Mouse (Mus musculus): ENCODE measurements around the gene Gli2. TPM values are rescaled to one million over a fixed set of nuclear protein-coding genes. Genes with fewer than 3 reads are reported as not detected.

Gli2 gene
- polyA plus RNA-seq, 1 experiment from 2014 or later, result 3.4 TPM

DNA sequence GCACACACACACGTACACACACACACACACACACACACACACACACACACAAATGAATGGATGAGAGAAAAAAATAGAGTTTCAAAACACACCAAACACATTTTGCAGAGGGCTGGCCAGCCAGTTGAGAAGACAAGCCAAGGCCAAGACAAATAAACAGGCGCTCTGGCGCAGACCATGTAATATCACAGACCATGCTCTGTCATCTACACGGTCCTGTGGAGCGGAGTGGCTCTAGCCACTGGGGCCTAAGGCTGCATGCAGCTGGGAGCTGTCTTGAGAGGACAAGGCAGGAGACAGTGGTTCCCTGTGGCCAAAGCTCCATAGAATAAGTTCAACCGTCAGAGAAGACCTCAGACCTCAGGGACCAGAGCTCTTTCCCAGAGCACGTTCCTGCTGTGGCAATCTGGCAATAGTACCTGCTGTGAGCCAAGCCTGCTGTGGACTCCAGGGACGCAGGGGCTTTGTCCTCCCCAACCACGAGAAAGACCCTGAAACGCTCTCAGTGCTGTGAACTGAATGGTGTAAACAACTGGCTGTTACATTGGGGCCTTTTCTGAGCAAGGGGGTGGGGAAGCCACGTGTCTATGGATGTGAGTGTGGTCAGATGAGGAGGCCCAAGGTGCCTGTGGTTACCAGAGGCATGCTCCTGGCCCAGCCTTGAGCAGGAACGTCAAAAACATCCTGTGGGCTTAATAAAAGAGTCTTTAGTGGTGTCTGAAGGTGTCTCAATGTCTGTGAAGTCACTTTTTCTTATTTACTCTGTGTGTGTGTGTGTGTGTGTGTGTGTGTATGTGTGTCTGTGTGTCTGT, 125.7 kb downstream of the Gli2 start:
- Histone ChIP-seq H3K27me3 (replicated peaks; ENCODE audit: control insufficient read depth, insufficient read depth, low read length) (no peaks in the 10 kb centered on the region), H3K36me3 (ENCODE audit: control insufficient read depth, insufficient read depth, low read length) (no peaks in the 10 kb centered on the region), H3K4me2 (no peak overlapping the region), H3K4me3 (ENCODE audit: low read depth, low read length) (no peak overlapping the region), H3K4me1 (replicated peaks; ENCODE audit: control insufficient read depth, insufficient read depth, low read length) (no peaks in the 10 kb centered on the region), H3K27ac (ENCODE audit: low read depth, low read length) (no peak overlapping the region), H3K9ac (ENCODE audit: low read depth, low read length) (no peak overlapping the region), H3K9me3 (ENCODE audit: control insufficient read depth, low read length) (no peaks in the 10 kb centered on the region)
- WGBS, result 65% methylated on average over 12 of the region's 12 CpGs
- DNase-seq (ENCODE audit: low spot score), result no peak
- ATAC-seq (replicated peaks; ENCODE audit: low FRiP score), result no peak

DNA sequence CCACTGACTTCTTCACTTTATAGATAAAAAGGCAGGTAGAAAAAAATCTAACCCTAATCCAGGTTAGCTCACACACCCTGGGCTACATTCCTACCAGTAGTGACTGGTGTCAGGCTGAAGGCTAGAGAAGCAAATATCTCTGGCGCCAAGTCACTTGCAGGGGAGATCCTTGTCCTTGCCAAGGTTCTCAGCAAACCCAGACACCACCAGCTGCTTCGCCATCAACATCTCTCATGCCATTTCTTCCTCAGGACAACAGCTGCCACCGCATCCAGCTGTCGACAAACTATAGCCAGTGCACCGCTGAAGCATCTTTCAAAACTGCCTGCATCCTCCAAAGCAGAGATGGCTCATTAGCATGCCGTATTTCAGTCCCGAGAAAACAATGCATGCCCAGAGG, 126.9 kb downstream of the Gli2 start:
- Histone ChIP-seq H3K4me3 (ENCODE audit: low read depth, low read length) (no peak overlapping the region), H3K4me1 (replicated peaks; ENCODE audit: control insufficient read depth, insufficient read depth, low read length) (no peaks in the 10 kb centered on the region), H3K4me2 (no peak overlapping the region), H3K27ac (ENCODE audit: low read depth, low read length) (no peak overlapping the region), H3K9me3 (ENCODE audit: control insufficient read depth, low read length) (no peaks in the 10 kb centered on the region), H3K27me3 (replicated peaks; ENCODE audit: control insufficient read depth, insufficient read depth, low read length) (no peaks in the 10 kb centered on the region), H3K36me3 (ENCODE audit: control insufficient read depth, insufficient read depth, low read length) (no peaks in the 10 kb centered on the region), H3K9ac (ENCODE audit: low read depth, low read length) (no peak overlapping the region)
- no peak for ATAC-seq (replicated peaks; ENCODE audit: low FRiP score)
- DNase-seq (ENCODE audit: low spot score), result no peak
- WGBS, result 85% methylated on average over 7 of the region's 7 CpGs

DNA sequence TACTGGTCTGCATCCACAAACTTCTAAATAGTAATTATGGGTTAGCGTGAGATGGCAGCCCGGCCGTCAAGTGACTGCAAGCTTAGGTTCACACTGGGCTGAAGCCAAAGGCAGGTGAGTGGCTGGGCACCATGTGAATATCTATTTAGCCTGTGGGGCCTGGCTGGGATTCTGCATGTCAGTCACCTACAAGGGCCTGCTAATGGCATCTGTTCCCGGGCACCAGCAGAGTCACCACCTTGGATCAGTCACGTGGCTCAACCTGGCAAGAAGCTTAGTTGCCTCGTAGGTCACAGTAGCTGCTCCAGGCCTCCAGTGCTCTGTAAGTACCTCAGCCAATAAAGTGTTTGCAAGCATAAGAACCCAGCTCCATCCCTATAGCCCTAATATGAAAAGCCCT, 131.2 kb downstream of the Gli2 start:
- ATAC-seq (replicated peaks; ENCODE audit: low FRiP score) (no peak), DNase-seq (ENCODE audit: low spot score) (no peak)
- Histone ChIP-seq H3K9ac (ENCODE audit: low read depth, low read length) (no peak overlapping the region), H3K27ac (ENCODE audit: low read depth, low read length) (no peak overlapping the region), H3K9me3 (ENCODE audit: control insufficient read depth, low read length) (no peaks in the 10 kb centered on the region), H3K4me3 (ENCODE audit: low read depth, low read length) (no peak overlapping the region), H3K4me1 (replicated peaks; ENCODE audit: control insufficient read depth, insufficient read depth, low read length) (no peaks in the 10 kb centered on the region), H3K36me3 (ENCODE audit: control insufficient read depth, insufficient read depth, low read length) (no peaks in the 10 kb centered on the region), H3K27me3 (replicated peaks; ENCODE audit: control insufficient read depth, insufficient read depth, low read length) (no peaks in the 10 kb centered on the region), H3K4me2 (no peak overlapping the region)
- 86% methylated on average over 6 of the region's 6 CpGs for WGBS

DNA sequence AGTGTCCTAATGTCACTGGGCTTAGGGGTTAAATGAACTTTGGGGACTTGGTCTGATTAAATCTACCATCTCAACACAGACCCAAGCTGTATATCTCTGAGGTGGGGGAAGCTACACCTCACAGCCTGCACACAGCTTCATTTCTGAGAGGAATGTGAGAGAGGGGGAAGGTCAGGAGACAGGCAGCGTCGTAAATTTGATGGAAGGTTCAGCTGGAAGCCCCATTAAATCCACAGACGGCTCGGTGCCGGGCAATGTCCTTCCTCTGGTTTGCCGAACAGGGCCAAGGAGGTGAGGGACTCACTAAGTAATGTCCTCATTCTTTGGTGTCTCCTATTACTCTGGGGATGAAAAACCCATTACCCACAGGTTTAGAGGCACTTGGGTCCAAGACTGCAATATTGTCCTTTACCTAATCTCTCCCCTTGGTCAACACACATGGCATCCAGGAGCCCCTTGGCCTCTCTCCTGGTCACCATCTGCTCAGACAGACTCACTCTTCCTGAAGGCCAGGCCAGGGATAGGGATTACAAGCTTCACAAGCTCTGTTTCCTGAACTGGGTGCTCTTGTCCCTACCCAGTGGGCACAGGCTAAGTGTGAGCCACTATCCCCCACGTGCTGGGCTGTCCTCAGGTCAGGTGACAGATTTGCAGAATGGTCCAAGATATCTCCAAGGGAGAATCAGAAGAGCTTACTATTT, 135.7 kb downstream of the Gli2 start:
- 69% methylated on average over 7 of the region's 7 CpGs for WGBS
- ATAC-seq (replicated peaks; ENCODE audit: low FRiP score) (no peak), DNase-seq (ENCODE audit: low spot score) (no peak)
- no peak overlapping the region for H3K27ac ChIP-seq (ENCODE audit: low read depth, low read length)
- no peaks in the 10 kb centered on the region for H3K9me3 ChIP-seq (ENCODE audit: control insufficient read depth, low read length)
- no peaks in the 10 kb centered on the region for H3K36me3 ChIP-seq (ENCODE audit: control insufficient read depth, insufficient read depth, low read length)
- H3K9ac ChIP-seq (ENCODE audit: low read depth, low read length), result no peak overlapping the region
- H3K4me2 ChIP-seq, result no peak overlapping the region
- H3K4me3 ChIP-seq (ENCODE audit: low read depth, low read length), result no peak overlapping the region
- no peaks in the 10 kb centered on the region for H3K4me1 ChIP-seq (replicated peaks; ENCODE audit: control insufficient read depth, insufficient read depth, low read length)
- no peaks in the 10 kb centered on the region for H3K27me3 ChIP-seq (replicated peaks; ENCODE audit: control insufficient read depth, insufficient read depth, low read length)

DNA sequence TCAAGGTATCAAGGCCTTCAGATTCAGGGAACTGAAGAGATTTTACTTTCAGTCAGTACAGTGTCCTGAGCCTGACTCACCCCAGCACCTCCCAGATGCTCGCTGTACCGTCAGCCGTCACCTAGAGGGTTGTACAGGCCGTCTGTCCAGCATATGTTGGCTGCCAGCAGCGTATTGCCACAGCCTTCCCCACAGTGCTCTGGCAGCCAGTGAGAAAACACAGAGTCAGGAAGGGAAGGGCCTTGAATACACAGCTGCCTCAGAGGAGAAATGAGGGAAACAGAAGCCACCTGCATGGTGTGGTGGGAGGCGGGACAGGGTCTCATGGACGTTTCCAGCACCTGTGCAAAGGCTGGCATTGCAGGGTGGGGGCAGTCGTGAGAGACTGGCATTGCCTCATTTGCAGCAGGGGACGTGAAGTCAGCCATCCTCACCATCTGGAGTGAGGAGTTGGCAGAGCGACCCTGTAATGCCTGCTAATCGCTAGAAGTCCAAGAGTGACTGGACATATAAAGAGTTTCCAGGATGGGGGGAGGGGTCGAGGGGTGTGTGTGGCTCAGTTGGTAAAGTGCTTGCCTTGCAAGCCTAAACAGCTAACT, 136.8 kb downstream of the Gli2 start:
- Histone ChIP-seq H3K9me3 (ENCODE audit: control insufficient read depth, low read length) (no peaks in the 10 kb centered on the region), H3K4me2 (no peak overlapping the region), H3K4me1 (replicated peaks; ENCODE audit: control insufficient read depth, insufficient read depth, low read length) (no peaks in the 10 kb centered on the region), H3K9ac (ENCODE audit: low read depth, low read length) (no peak overlapping the region), H3K36me3 (ENCODE audit: control insufficient read depth, insufficient read depth, low read length) (no peaks in the 10 kb centered on the region), H3K4me3 (ENCODE audit: low read depth, low read length) (no peak overlapping the region), H3K27me3 (replicated peaks; ENCODE audit: control insufficient read depth, insufficient read depth, low read length) (no peaks in the 10 kb centered on the region), H3K27ac (ENCODE audit: low read depth, low read length) (no peak overlapping the region)
- ATAC-seq (replicated peaks; ENCODE audit: low FRiP score) (no peak), DNase-seq (ENCODE audit: low spot score) (no peak)
- WGBS, result 64% methylated on average over 12 of the region's 12 CpGs

DNA sequence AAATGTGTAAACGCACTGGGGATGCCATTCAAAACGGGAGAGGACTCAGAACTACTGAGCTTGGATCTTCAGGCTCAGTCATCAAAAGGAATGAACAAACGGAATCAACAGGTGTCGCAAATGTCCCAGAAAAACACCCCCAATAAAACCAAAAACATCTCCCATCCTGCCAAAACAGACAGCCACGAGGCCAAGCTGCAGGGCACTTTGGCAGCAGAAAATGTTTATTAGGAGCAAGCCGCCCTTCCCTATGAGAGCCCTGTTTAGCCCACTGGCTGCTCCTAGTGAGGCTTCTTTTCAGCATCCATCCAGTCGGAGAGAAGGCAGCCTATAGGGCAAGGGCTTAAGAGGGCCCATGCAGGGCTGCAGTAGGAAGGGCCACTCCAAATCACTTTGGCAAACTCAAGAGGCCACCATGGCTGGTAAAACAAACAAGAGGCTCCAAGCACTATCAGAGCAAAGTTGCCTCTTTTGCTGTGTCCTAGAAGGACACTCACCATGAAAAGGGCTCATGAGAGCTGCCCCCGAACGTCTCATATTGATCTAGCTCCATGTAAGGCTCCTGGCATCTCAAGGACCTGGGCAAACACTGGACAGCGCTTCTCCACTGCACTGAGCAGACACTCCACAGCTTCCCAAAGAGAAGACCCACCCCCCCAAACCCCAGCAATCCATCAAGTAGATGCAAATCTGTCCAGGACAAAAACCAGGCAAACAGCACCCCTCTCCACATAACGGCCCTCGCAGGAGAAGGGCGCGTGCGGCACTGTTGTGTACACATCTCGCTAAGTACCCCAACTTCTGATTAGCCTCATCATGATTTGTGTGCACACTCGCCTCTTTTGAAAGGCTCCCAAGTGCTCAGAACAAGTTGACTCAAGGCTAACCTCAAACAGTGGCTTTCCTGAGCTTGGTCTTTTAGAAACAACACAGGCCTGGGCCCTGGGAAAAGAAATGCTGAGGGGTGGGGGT, 139.7 kb downstream of the Gli2 start:
- Histone ChIP-seq H3K27ac (ENCODE audit: low read depth, low read length) (no peak overlapping the region), H3K27me3 (replicated peaks; ENCODE audit: control insufficient read depth, insufficient read depth, low read length) (0 out of 2 replicates have a peak, but pooled peaks cover 2% of the 10 kb centered on the region), H3K4me3 (ENCODE audit: low read depth, low read length) (no peak overlapping the region), H3K9me3 (ENCODE audit: control insufficient read depth, low read length) (no peaks in the 10 kb centered on the region), H3K4me2 (no peak overlapping the region), H3K9ac (ENCODE audit: low read depth, low read length) (no peak overlapping the region), H3K36me3 (ENCODE audit: control insufficient read depth, insufficient read depth, low read length) (no peaks in the 10 kb centered on the region), H3K4me1 (replicated peaks; ENCODE audit: control insufficient read depth, insufficient read depth, low read length) (0 out of 2 replicates have a peak, but pooled peaks cover 3% of the 10 kb centered on the region)
- ATAC-seq (replicated peaks; ENCODE audit: low FRiP score) (no peak), DNase-seq (ENCODE audit: low spot score) (no peak)
- WGBS, result 52% methylated on average over 17 of the region's 17 CpGs

DNA sequence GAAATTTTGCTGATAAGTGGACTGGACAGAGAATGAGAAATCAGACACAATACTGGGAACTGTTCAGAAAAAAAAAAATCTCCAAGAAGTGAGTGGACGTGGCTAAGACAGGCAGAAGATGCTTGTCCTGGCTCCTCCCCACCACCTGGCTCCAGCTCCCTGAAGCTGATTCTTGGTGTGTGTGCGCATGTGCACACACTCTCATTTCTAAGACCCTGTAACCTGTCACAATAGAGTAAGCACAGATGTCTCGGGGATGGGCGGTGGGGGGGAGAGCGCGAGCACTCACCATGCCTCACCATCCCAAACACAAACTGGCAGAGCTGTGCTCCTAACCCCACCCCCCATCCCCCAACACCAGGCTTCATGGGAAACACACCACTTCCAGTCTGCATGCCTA, 140.5 kb downstream of the Gli2 start:
- Histone ChIP-seq H3K36me3 (ENCODE audit: control insufficient read depth, insufficient read depth, low read length) (no peaks in the 10 kb centered on the region), H3K27me3 (replicated peaks; ENCODE audit: control insufficient read depth, insufficient read depth, low read length) (0 out of 2 replicates have a peak, but pooled peaks cover 2% of the 10 kb centered on the region), H3K9me3 (ENCODE audit: control insufficient read depth, low read length) (no peaks in the 10 kb centered on the region), H3K9ac (ENCODE audit: low read depth, low read length) (no peak overlapping the region), H3K4me1 (replicated peaks; ENCODE audit: control insufficient read depth, insufficient read depth, low read length) (0 out of 2 replicates have a peak, but pooled peaks cover 3% of the 10 kb centered on the region), H3K4me2 (no peak overlapping the region), H3K4me3 (ENCODE audit: low read depth, low read length) (no peak overlapping the region), H3K27ac (ENCODE audit: low read depth, low read length) (no peak overlapping the region)
- DNase-seq (ENCODE audit: low spot score) (no peak), ATAC-seq (replicated peaks; ENCODE audit: low FRiP score) (no peak)
- WGBS, result 58% methylated on average over 6 of the region's 6 CpGs

DNA sequence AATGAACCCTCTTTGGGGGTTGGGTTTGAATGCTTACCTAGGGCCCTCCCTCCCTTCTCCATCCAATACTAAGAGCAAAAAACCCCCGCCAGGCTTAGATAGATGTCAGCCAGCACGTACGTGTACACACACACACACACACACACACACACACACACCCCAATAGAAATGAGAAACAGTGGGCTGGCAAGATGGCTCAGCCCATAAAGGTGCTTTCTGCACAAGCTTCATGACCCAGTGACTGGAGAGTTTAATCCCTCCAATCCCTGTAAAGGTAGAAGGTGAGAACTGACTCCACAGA, 142.0 kb downstream of the Gli2 start:
- Histone ChIP-seq H3K4me2 (no peak overlapping the region), H3K4me3 (ENCODE audit: low read depth, low read length) (no peak overlapping the region), H3K27ac (ENCODE audit: low read depth, low read length) (no peak overlapping the region), H3K27me3 (replicated peaks; ENCODE audit: control insufficient read depth, insufficient read depth, low read length) (0 out of 2 replicates have a peak, but pooled peaks cover 2% of the 10 kb centered on the region), H3K4me1 (replicated peaks; ENCODE audit: control insufficient read depth, insufficient read depth, low read length) (0 out of 2 replicates have a peak, but pooled peaks cover 3% of the 10 kb centered on the region), H3K9me3 (ENCODE audit: control insufficient read depth, low read length) (no peaks in the 10 kb centered on the region), H3K36me3 (ENCODE audit: control insufficient read depth, insufficient read depth, low read length) (no peaks in the 10 kb centered on the region), H3K9ac (ENCODE audit: low read depth, low read length) (no peak overlapping the region)
- WGBS, result 50% methylated on average over 3 of the region's 3 CpGs
- DNase-seq (ENCODE audit: low spot score) (no peak), ATAC-seq (replicated peaks; ENCODE audit: low FRiP score) (no peak)
